Mouse (Mus musculus) lung, adult 2 months (tissue): ENCODE measurements around the gene Cyb5d2.

Experiments used
- CTCF ChIP-seq: fragments of 200-500 bp; IDR thresholded peaks from 2 replicates; pipeline ENCODE4 v1.5.1; 2011; ENCODE audit warnings: mild to moderate bottlenecking, low read length, control low read depth; ENCODE audit not compliant: insufficient read depth
- POLR2A ChIP-seq: fragments of 200-500 bp; IDR thresholded peaks from 2 replicates; pipeline ENCODE4 v1.6.1; 2011; ENCODE audit warnings: low read depth, mild to moderate bottlenecking, control low read depth, low read length, borderline replicate concordance; ENCODE audit errors: extremely low read depth

- no peak for TF ChIP-seq CTCF
- no peak for TF ChIP-seq POLR2A
Observed at GRCm38 (mm10) chr11:72760781-72761180, 35.2 kb downstream of the Cyb5d2 start.
